Mouse (Mus musculus) hindbrain, embryonic 15.5 days (tissue): ENCODE measurements around the gene Pxdn. TPM values are rescaled to one million over a fixed set of nuclear protein-coding genes. Genes with fewer than 3 reads are reported as not detected.

ENCODE experiments used
- ATAC-seq: fragments of 200-750 bp; cut with Nextera tagmentation; 2 replicates; pipeline ENCODE4 v1.8.0; 2017; ENCODE audit warnings: low read depth, moderate number of reproducible peaks, moderate TSS enrichment; ENCODE audit not compliant: low FRiP score
- H3K27ac ChIP-seq: fragments of 300-500 bp; sonication (generic); replicated peaks from 2 replicates; pipeline ENCODE4 v1.5.1; 2015; ENCODE audit warnings: mild to moderate bottlenecking, inconsistent platforms
- H3K27me3 ChIP-seq: fragments of 300-500 bp; sonication (generic); 2 replicates; pipeline ENCODE4 v1.6.1; 2015; ENCODE audit warnings: control low read depth, inconsistent platforms
- H3K36me3 ChIP-seq: fragments of 300-500 bp; sonication (generic); 2 replicates; pipeline ENCODE4 v1.6.1; 2015; ENCODE audit warnings: control low read depth, inconsistent platforms
- H3K4me1 ChIP-seq: fragments of 300-500 bp; sonication (generic); replicated peaks from 2 replicates; pipeline ENCODE4 v1.6.1; 2015; ENCODE audit warnings: control low read depth, inconsistent platforms
- H3K4me2 ChIP-seq: fragments of 300-500 bp; sonication (generic); 2 replicates; pipeline ENCODE4 v1.6.1; 2015; ENCODE audit warnings: moderate library complexity, mild to moderate bottlenecking, inconsistent platforms
- H3K4me3 ChIP-seq: fragments of 300-500 bp; sonication (generic); 2 replicates; pipeline ENCODE4 v1.5.1; 2015; ENCODE audit warnings: mild to moderate bottlenecking, inconsistent platforms
- H3K9ac ChIP-seq: fragments of 300-500 bp; sonication (generic); 2 replicates; pipeline ENCODE4 v1.6.1; 2015; ENCODE audit warnings: inconsistent platforms
- H3K9me3 ChIP-seq: fragments of 300-500 bp; sonication (generic); 2 replicates; pipeline ENCODE4 v1.6.1; 2016; ENCODE audit warnings: control low read depth, inconsistent platforms
- WGBS: fragments of 180-500 bp; shearing (Covaris S2); methylation state at CpG from one replicate; pipeline ENCODE4 v1.1.7; 2015; 5-methylcytosine and 5-hydroxymethylcytosine counted together
- polyA plus RNA-seq: library from polyadenylated mRNA; unstranded; fragments of >200 nt; fragmentation: Nextera tagmentation; extraction: Ambion mirVana; gene quantifications from 2 replicates; pipeline ENCODE4 v1.2.1, GENCODE M21; 2015

Pxdn gene
- polyA plus RNA-seq, 1 experiment from 2014 or later: 46.9 TPM

GRCm38 (mm10) chr12:29954464-29954863 lies 17.1 kb downstream of the Pxdn start:
- H3K27ac ChIP-seq: peak overlapping the region; percentile 66
- H3K4me2 ChIP-seq: no peak overlapping the region
- H3K9me3 ChIP-seq: no peaks in the 10 kb centered on the region
- ATAC-seq: peak; percentile 23; the same call in 1 of the 2 replicates
- no peaks in the 10 kb centered on the region for H3K27me3 ChIP-seq
- WGBS: 30% methylated on average over 3 of the region's 3 CpGs
- H3K4me1 ChIP-seq: peaks cover 50% of the 10 kb centered on the region
- no peak overlapping the region for H3K4me3 ChIP-seq
- H3K36me3 ChIP-seq: no peaks in the 10 kb centered on the region
- no peak overlapping the region for H3K9ac ChIP-seq

GRCm38 (mm10) chr12:29956969-29957368 lies 19.6 kb downstream of the Pxdn start:
- WGBS: 73% methylated on average over 12 of the region's 12 CpGs
- Histone ChIP-seq H3K27ac (peak overlapping the region; percentile 17; the same call in 1 of the 2 replicates), H3K9ac (no peak overlapping the region), H3K9me3 (no peaks in the 10 kb centered on the region), H3K36me3 (no peaks in the 10 kb centered on the region), H3K27me3 (no peaks in the 10 kb centered on the region), H3K4me3 (no peak overlapping the region), H3K4me2 (no peak overlapping the region), H3K4me1 (peaks cover 42% of the 10 kb centered on the region)
- ATAC-seq: no peak

GRCm38 (mm10) chr12:29958637-29959036 lies 21.2 kb downstream of the Pxdn start:
- H3K27ac ChIP-seq: no peak overlapping the region
- H3K27me3 ChIP-seq: no peaks in the 10 kb centered on the region
- H3K4me2 ChIP-seq: no peak overlapping the region
- H3K9me3 ChIP-seq: no peaks in the 10 kb centered on the region
- 76% methylated on average over 5 of the region's 5 CpGs for WGBS
- H3K4me1 ChIP-seq: peaks cover 29% of the 10 kb centered on the region
- no peaks in the 10 kb centered on the region for H3K36me3 ChIP-seq
- no peak overlapping the region for H3K9ac ChIP-seq
- no peak for ATAC-seq
- no peak overlapping the region for H3K4me3 ChIP-seq

GRCm38 (mm10) chr12:29961041-29961440 lies 23.6 kb downstream of the Pxdn start:
- Histone ChIP-seq H3K4me3 (no peak overlapping the region), H3K36me3 (0 out of 2 replicates have a peak, but pooled peaks cover 5% of the 10 kb centered on the region), H3K4me1 (peaks cover 14% of the 10 kb centered on the region; the same call in 1 of the 2 replicates), H3K27me3 (no peaks in the 10 kb centered on the region), H3K9me3 (no peaks in the 10 kb centered on the region), H3K27ac (no peak overlapping the region), H3K9ac (no peak overlapping the region), H3K4me2 (no peak overlapping the region)
- WGBS: 96% methylated on average over 1 of the region's 1 CpGs
- no peak for ATAC-seq

GRCm38 (mm10) chr12:29965016-29965415 lies 27.6 kb downstream of the Pxdn start:
- H3K4me3 ChIP-seq: no peak overlapping the region
- no peak for ATAC-seq
- no peak overlapping the region for H3K27ac ChIP-seq
- WGBS: 92% methylated on average over 6 of the region's 6 CpGs
- no peak overlapping the region for H3K9ac ChIP-seq
- no peaks in the 10 kb centered on the region for H3K27me3 ChIP-seq
- no peaks in the 10 kb centered on the region for H3K9me3 ChIP-seq
- peaks cover 8% of the 10 kb centered on the region; the same call in 1 of the 2 replicates for H3K4me1 ChIP-seq
- no peak overlapping the region for H3K4me2 ChIP-seq
- H3K36me3 ChIP-seq: 0 out of 2 replicates have a peak, but pooled peaks cover 5% of the 10 kb centered on the region

- Histone ChIP-seq H3K4me3 (no peak overlapping the region), H3K27ac (no peak overlapping the region), H3K9me3 (no peaks in the 10 kb centered on the region), H3K27me3 (no peaks in the 10 kb centered on the region), H3K4me1 (no peaks in the 10 kb centered on the region), H3K36me3 (peaks cover 14% of the 10 kb centered on the region), H3K4me2 (no peak overlapping the region), H3K9ac (no peak overlapping the region)
- ATAC-seq: no peak
- 91% methylated on average over 7 of the region's 7 CpGs for WGBS
Measured at GRCm38 (mm10) chr12:29971795-29972464, 34.5 kb downstream of the Pxdn start.

- Histone ChIP-seq H3K27ac (no peak overlapping the region), H3K36me3 (peaks cover 14% of the 10 kb centered on the region), H3K27me3 (no peaks in the 10 kb centered on the region), H3K9me3 (no peaks in the 10 kb centered on the region), H3K4me3 (no peak overlapping the region), H3K9ac (no peak overlapping the region), H3K4me1 (no peaks in the 10 kb centered on the region), H3K4me2 (no peak overlapping the region)
- ATAC-seq: no peak
- WGBS: 89% methylated on average over 6 of the region's 6 CpGs
Measured at GRCm38 (mm10) chr12:29972533-29972932, 35.1 kb downstream of the Pxdn start.

GRCm38 (mm10) chr12:29980076-29980475 lies 42.7 kb downstream of the Pxdn start:
- Histone ChIP-seq H3K27me3 (no peaks in the 10 kb centered on the region), H3K4me3 (no peak overlapping the region), H3K4me1 (0 out of 2 replicates have a peak, but pooled peaks cover 3% of the 10 kb centered on the region), H3K4me2 (no peak overlapping the region), H3K9me3 (no peaks in the 10 kb centered on the region), H3K36me3 (peaks cover 26% of the 10 kb centered on the region), H3K9ac (no peak overlapping the region), H3K27ac (no peak overlapping the region)
- ATAC-seq: no peak
- 84% methylated on average over 8 of the region's 8 CpGs for WGBS

GRCm38 (mm10) chr12:29981722-29982293 lies 44.4 kb downstream of the Pxdn start:
- ATAC-seq: no peak
- Histone ChIP-seq H3K27ac (no peak overlapping the region), H3K9me3 (no peaks in the 10 kb centered on the region), H3K4me1 (0 out of 2 replicates have a peak, but pooled peaks cover 3% of the 10 kb centered on the region), H3K36me3 (peaks cover 41% of the 10 kb centered on the region), H3K9ac (no peak overlapping the region), H3K4me3 (no peak overlapping the region), H3K4me2 (no peak overlapping the region), H3K27me3 (no peaks in the 10 kb centered on the region)
- 91% methylated on average over 7 of the region's 7 CpGs for WGBS

GRCm38 (mm10) chr12:29983190-29983589 lies 45.8 kb downstream of the Pxdn start:
- H3K4me3 ChIP-seq: no peak overlapping the region
- H3K36me3 ChIP-seq: peaks cover 54% of the 10 kb centered on the region
- no peak overlapping the region for H3K9ac ChIP-seq
- H3K4me1 ChIP-seq: 0 out of 2 replicates have a peak, but pooled peaks cover 3% of the 10 kb centered on the region
- H3K9me3 ChIP-seq: no peaks in the 10 kb centered on the region
- no peak overlapping the region for H3K4me2 ChIP-seq
- no peak overlapping the region for H3K27ac ChIP-seq
- H3K27me3 ChIP-seq: no peaks in the 10 kb centered on the region
- ATAC-seq: no peak
- 98% methylated on average over 9 of the region's 9 CpGs for WGBS

GRCm38 (mm10) chr12:29985126-29985525 lies 47.7 kb downstream of the Pxdn start:
- H3K4me2 ChIP-seq: no peak overlapping the region
- peaks cover 54% of the 10 kb centered on the region for H3K36me3 ChIP-seq
- H3K4me3 ChIP-seq: no peak overlapping the region
- H3K9ac ChIP-seq: no peak overlapping the region
- no peaks in the 10 kb centered on the region for H3K9me3 ChIP-seq
- H3K27ac ChIP-seq: no peak overlapping the region
- no peaks in the 10 kb centered on the region for H3K27me3 ChIP-seq
- 89% methylated on average over 6 of the region's 6 CpGs for WGBS
- 0 out of 2 replicates have a peak, but pooled peaks cover 3% of the 10 kb centered on the region for H3K4me1 ChIP-seq
- ATAC-seq: no peak; the same call in 1 of the 2 replicates

- Histone ChIP-seq H3K4me3 (no peak overlapping the region), H3K9ac (no peak overlapping the region), H3K27ac (no peak overlapping the region), H3K9me3 (no peaks in the 10 kb centered on the region), H3K27me3 (no peaks in the 10 kb centered on the region), H3K4me2 (no peak overlapping the region), H3K4me1 (0 out of 2 replicates have a peak, but pooled peaks cover under 1% of the 10 kb centered on the region), H3K36me3 (peaks cover 63% of the 10 kb centered on the region)
- no peak for ATAC-seq
- 91% methylated on average over 10 of the region's 10 CpGs for WGBS
Measured at GRCm38 (mm10) chr12:29986241-29986640, 48.8 kb downstream of the Pxdn start.
